Mouse (Mus musculus): ENCODE measurements around the gene B3gnt7.

The B3gnt7 gene

GRCm38 (mm10) chr1:86346851-86347715 is 44.5 kb downstream of the B3gnt7 start:
- DNase-seq = no peak

GRCm38 (mm10) chr1:86347716-86348045 is 45.0 kb downstream of the B3gnt7 start:
- DNase-seq = no peak

DNA sequence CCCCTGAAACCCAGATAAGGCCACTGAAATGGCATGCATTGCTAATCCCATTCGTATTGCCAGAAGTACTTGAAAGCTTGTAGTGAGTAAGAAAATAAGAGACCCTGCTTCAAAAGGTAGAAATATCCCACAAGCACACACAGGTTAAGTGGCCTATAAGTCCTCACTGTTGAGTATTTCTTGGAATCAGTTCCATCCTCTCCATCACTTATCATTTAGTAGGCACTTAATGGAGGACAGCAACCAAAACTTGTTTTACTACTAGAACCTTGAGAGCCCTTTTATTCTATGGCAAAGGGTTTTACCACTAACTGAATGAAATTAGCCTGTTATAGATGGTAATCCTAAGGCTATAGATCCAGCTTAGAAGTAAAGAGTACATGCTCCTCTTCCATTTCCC is 45.5 kb downstream of the B3gnt7 start:
- DNase-seq = no peak

- DNase-seq = no peak
Measured at GRCm38 (mm10) chr1:86348801-86349200, 46.2 kb downstream of the B3gnt7 start.

DNA sequence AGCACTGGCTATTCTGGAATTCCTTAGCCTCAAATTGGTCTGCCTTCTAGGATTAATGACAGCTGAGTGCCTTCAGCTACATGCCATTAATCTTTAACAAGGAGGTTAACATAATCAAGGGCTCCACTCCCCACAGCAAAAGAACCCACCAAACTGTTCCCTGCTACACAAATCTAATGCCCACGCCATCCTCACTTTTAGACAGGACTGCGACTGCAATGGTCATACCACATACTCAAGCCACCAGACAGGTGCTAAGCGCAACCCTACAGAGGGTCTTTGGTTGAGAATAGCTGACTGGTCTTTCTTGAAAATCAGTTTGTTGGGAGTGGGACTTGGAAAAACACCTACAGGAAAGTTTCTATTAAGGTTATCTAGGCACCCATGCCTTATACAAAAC is 46.6 kb downstream of the B3gnt7 start:
- DNase-seq = no peak

- no peak for DNase-seq
Measured at GRCm38 (mm10) chr1:86349696-86350095, 47.1 kb downstream of the B3gnt7 start.

- DNase-seq = no peak
Measured at GRCm38 (mm10) chr1:86350576-86350975, 47.9 kb downstream of the B3gnt7 start.

DNA sequence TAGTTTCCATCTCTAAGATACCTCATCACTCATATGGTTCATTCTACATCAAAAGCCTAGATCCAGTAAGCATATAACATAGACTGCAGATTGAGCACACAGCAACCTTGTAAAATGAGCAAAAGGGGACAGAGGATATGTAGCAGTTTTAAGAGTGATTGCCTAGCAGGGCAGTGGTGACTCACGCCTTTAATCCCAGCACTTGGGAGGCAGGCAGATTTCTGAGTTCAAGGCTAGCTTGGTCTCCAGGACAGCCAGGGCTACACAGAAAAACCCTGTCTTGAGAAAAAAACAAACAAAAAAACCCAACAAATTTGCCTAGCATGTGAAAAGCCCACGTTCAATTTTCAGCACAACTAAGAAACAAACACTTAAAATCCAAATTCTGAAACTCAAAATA is 51.6 kb downstream of the B3gnt7 start:
- no peak for DNase-seq
